Mouse (Mus musculus): ENCODE measurements around the gene Dis3l2. TPM values are rescaled to one million over a fixed set of nuclear protein-coding genes. Genes with fewer than 3 reads are reported as not detected.

Dis3l2 gene
- polyA plus RNA-seq, 1 experiment from 2014 or later: 16.6 TPM

DNA sequence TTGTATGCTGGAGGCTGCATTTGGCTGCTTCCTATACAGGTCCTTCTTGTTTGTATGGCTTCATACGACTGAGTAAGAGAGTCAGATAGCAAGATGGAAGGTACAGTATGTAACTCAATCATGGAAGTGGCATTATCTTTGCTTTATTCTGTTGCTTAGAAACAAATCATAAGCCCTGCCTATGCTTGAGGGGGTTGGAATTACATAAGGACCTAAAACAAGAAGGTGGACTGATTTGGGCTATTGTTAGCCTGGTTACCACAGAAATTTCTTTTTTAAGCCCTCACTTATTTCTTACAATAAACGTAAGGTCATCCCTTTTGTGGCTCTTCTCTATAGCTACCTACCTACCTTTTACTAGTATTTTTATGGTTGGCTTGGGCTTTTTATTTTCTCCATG is 131.4 kb downstream of the Dis3l2 start:
- no peak overlapping the region for H3K27ac ChIP-seq (ENCODE audit: low read length)
- WGBS: 46% methylated on average over 2 of the region's 2 CpGs
- no peak overlapping the region for H3K4me3 ChIP-seq (ENCODE audit: low read length)
- no peak overlapping the region for H3K4me2 ChIP-seq (ENCODE audit: low read depth, low read length)
- H3K9ac ChIP-seq (ENCODE audit: low read length): no peak overlapping the region
- ATAC-seq (replicated peaks; ENCODE audit: extremely low read depth, insufficient read depth, low FRiP score): 0 out of 2 replicates have a peak, but pooled peaks have one; percentile 37
- H3K36me3 ChIP-seq (ENCODE audit: control insufficient read depth, insufficient read depth): no peaks in the 10 kb centered on the region
- peaks cover 10% of the 10 kb centered on the region for H3K4me1 ChIP-seq (ENCODE audit: control insufficient read depth, insufficient read depth, low read length)
- H3K27me3 ChIP-seq (ENCODE audit: control insufficient read depth, insufficient read depth, low read length): no peaks in the 10 kb centered on the region
- H3K9me3 ChIP-seq (replicated peaks; ENCODE audit: control insufficient read depth, low read length): no peaks in the 10 kb centered on the region

DNA sequence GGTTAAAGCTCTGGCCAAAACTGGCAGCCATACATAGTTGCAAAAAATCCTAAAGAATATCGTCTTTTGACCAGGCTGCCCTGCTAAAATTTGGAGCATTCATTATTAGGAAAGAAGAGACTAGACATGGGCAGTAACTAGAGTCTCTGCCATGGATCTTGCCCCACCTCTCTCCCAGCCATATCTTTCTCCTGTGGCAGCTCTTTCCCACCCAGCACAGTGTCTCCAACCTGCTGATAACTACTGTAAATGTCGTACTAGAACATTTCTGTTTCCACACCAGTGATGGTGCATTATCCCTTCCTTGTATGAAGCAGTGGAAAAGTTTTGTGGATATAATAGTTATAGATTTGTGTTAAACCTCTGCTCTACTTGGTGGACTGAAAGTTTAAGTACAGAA is 147.1 kb downstream of the Dis3l2 start:
- Histone ChIP-seq H3K9ac (ENCODE audit: low read length) (no peak overlapping the region), H3K36me3 (ENCODE audit: control insufficient read depth, insufficient read depth) (no peaks in the 10 kb centered on the region), H3K4me3 (ENCODE audit: low read length) (no peak overlapping the region), H3K4me1 (ENCODE audit: control insufficient read depth, insufficient read depth, low read length) (peaks cover 3% of the 10 kb centered on the region; the same call in 1 of the 2 replicates), H3K4me2 (ENCODE audit: low read depth, low read length) (no peak overlapping the region), H3K27me3 (ENCODE audit: control insufficient read depth, insufficient read depth, low read length) (no peaks in the 10 kb centered on the region), H3K27ac (ENCODE audit: low read length) (no peak overlapping the region), H3K9me3 (replicated peaks; ENCODE audit: control insufficient read depth, low read length) (no peaks in the 10 kb centered on the region)
- no peak for ATAC-seq (replicated peaks; ENCODE audit: extremely low read depth, insufficient read depth, low FRiP score)
- 65% methylated on average over 2 of the region's 2 CpGs for WGBS

DNA sequence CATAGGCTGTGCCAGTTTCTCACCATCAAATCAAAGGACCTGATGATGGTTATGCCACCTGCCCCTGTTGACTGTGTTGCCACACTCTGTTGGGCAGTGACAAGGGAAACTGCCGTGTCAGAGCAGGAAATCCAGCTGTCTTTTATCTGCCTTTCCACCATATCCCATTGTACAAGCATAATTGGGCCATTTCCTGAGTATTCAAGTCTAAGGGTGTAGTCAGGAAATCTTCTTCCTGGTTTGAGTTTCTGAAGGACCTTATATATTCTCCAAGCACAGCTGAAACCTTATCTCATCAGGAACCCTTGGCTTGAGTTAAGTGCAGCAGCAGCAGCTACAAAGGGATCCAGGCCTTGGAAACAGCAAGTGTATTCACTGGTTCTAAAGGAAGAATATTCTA is 155.3 kb downstream of the Dis3l2 start:
- Histone ChIP-seq H3K4me1 (ENCODE audit: control insufficient read depth, insufficient read depth, low read length) (peaks cover 16% of the 10 kb centered on the region), H3K36me3 (ENCODE audit: control insufficient read depth, insufficient read depth) (peaks cover 6% of the 10 kb centered on the region), H3K9me3 (replicated peaks; ENCODE audit: control insufficient read depth, low read length) (no peaks in the 10 kb centered on the region), H3K4me2 (ENCODE audit: low read depth, low read length) (no peak overlapping the region), H3K9ac (ENCODE audit: low read length) (no peak overlapping the region), H3K27me3 (ENCODE audit: control insufficient read depth, insufficient read depth, low read length) (no peaks in the 10 kb centered on the region), H3K4me3 (ENCODE audit: low read length) (no peak overlapping the region), H3K27ac (ENCODE audit: low read length) (no peak overlapping the region)
- 58% methylated on average over 1 of the region's 1 CpGs for WGBS
- peak; percentile 58; the same call in 1 of the 2 replicates for ATAC-seq (replicated peaks; ENCODE audit: extremely low read depth, insufficient read depth, low FRiP score)

DNA sequence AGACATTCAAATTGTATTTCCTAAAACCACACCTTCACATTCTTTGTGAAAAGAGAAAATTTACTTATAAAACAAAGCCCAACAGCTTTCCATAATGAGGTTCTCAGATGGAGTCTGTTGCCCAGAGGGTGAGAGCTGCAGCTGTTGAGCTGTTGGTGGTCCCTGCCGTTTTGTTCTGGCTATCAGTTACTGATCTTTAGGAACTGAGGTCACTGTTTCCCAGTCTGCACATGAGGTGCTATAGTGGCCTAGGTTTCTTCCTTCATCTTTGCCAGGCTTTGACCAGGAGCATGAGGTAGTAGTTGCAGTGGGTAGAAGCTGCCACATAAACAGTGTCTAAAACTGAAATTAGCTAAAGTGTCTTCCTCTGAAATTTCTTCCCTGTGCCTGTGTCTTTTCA is 155.8 kb downstream of the Dis3l2 start:
- H3K27ac ChIP-seq (ENCODE audit: low read length): peak overlapping the region; percentile 61
- H3K27me3 ChIP-seq (ENCODE audit: control insufficient read depth, insufficient read depth, low read length): no peaks in the 10 kb centered on the region
- no peak overlapping the region for H3K4me2 ChIP-seq (ENCODE audit: low read depth, low read length)
- 16% methylated on average over 1 of the region's 1 CpGs for WGBS
- H3K4me1 ChIP-seq (ENCODE audit: control insufficient read depth, insufficient read depth, low read length): peaks cover 13% of the 10 kb centered on the region
- no peak overlapping the region for H3K9ac ChIP-seq (ENCODE audit: low read length)
- H3K4me3 ChIP-seq (ENCODE audit: low read length): no peak overlapping the region
- no peaks in the 10 kb centered on the region for H3K9me3 ChIP-seq (replicated peaks; ENCODE audit: control insufficient read depth, low read length)
- H3K36me3 ChIP-seq (ENCODE audit: control insufficient read depth, insufficient read depth): peaks cover 6% of the 10 kb centered on the region
- no peak for ATAC-seq (replicated peaks; ENCODE audit: extremely low read depth, insufficient read depth, low FRiP score)

DNA sequence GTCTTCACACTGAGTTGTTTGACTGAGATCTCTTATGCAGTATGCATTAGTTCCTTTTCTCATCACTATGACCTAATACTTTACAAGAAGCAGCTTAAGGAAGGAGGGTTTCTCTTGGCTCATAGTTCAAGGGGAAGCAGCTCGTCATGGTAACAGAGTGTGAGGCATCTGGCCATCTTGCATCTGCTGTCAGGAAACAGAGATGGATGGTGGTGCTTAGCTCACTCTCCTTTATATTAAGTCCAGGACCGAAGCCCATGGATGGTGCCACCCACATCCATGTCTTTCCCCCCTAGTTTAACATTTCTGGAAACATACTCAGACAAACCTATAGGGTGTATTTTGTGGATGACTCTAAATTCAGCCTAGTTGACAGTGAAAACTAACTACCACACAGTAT is 170.1 kb downstream of the Dis3l2 start:
- Histone ChIP-seq H3K36me3 (ENCODE audit: control insufficient read depth, insufficient read depth) (0 out of 2 replicates have a peak, but pooled peaks cover 3% of the 10 kb centered on the region), H3K27ac (ENCODE audit: low read length) (no peak overlapping the region), H3K27me3 (ENCODE audit: control insufficient read depth, insufficient read depth, low read length) (no peaks in the 10 kb centered on the region), H3K4me2 (ENCODE audit: low read depth, low read length) (no peak overlapping the region), H3K9me3 (replicated peaks; ENCODE audit: control insufficient read depth, low read length) (no peaks in the 10 kb centered on the region), H3K4me1 (ENCODE audit: control insufficient read depth, insufficient read depth, low read length) (no peaks in the 10 kb centered on the region), H3K9ac (ENCODE audit: low read length) (no peak overlapping the region), H3K4me3 (ENCODE audit: low read length) (no peak overlapping the region)
- WGBS: 64% methylated on average over 2 of the region's 2 CpGs
- no peak for ATAC-seq (replicated peaks; ENCODE audit: extremely low read depth, insufficient read depth, low FRiP score)

DNA sequence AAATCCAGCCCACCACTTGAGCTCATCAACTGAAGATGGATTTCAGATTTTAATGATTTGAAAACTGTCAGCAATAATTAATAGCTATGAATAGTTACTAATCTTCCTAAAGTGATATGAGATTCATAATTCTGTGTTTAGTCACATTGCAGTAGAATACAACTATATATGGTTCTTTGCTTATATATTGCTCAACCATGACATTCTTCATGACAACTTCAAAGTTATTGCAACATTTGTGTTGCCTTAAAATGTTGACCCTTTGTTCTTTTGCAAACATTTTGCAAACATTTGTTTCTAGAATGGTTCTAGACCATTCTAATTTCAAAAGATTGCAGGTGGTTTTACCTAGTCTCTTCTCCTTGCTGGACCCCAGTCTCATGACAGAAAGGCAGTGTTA is 175.1 kb downstream of the Dis3l2 start:
- Histone ChIP-seq H3K9ac (ENCODE audit: low read length) (no peak overlapping the region), H3K4me1 (ENCODE audit: control insufficient read depth, insufficient read depth, low read length) (no peaks in the 10 kb centered on the region), H3K27me3 (ENCODE audit: control insufficient read depth, insufficient read depth, low read length) (no peaks in the 10 kb centered on the region), H3K4me3 (ENCODE audit: low read length) (no peak overlapping the region), H3K27ac (ENCODE audit: low read length) (no peak overlapping the region), H3K4me2 (ENCODE audit: low read depth, low read length) (no peak overlapping the region), H3K36me3 (ENCODE audit: control insufficient read depth, insufficient read depth) (0 out of 2 replicates have a peak, but pooled peaks cover 3% of the 10 kb centered on the region), H3K9me3 (replicated peaks; ENCODE audit: control insufficient read depth, low read length) (no peaks in the 10 kb centered on the region)
- no peak for ATAC-seq (replicated peaks; ENCODE audit: extremely low read depth, insufficient read depth, low FRiP score)

DNA sequence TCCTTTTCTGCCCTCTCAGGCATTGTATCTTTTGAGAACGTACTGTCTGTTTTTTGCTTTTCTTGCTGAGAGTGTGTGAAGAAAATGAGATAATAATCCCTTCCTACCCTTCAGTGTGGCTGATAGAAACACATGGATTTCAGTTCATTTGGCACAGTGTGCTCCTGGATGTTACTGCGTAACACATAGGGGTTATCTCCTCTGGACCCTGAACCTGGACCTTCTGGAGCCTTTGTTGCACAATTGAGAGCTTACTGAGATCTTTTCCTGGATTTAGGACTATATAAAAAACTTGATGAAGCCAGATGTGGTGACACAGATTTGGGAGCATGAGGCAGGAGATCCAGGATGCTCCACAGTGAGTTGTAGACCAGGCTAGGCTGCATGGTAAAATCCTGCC is 175.9 kb downstream of the Dis3l2 start:
- H3K4me1 ChIP-seq (ENCODE audit: control insufficient read depth, insufficient read depth, low read length): no peaks in the 10 kb centered on the region
- H3K27me3 ChIP-seq (ENCODE audit: control insufficient read depth, insufficient read depth, low read length): no peaks in the 10 kb centered on the region
- 93% methylated on average over 2 of the region's 2 CpGs for WGBS
- no peak overlapping the region for H3K4me3 ChIP-seq (ENCODE audit: low read length)
- 0 out of 2 replicates have a peak, but pooled peaks cover 3% of the 10 kb centered on the region for H3K36me3 ChIP-seq (ENCODE audit: control insufficient read depth, insufficient read depth)
- H3K4me2 ChIP-seq (ENCODE audit: low read depth, low read length): no peak overlapping the region
- H3K9ac ChIP-seq (ENCODE audit: low read length): no peak overlapping the region
- no peak overlapping the region for H3K27ac ChIP-seq (ENCODE audit: low read length)
- H3K9me3 ChIP-seq (replicated peaks; ENCODE audit: control insufficient read depth, low read length): no peaks in the 10 kb centered on the region
- ATAC-seq (replicated peaks; ENCODE audit: extremely low read depth, insufficient read depth, low FRiP score): no peak

DNA sequence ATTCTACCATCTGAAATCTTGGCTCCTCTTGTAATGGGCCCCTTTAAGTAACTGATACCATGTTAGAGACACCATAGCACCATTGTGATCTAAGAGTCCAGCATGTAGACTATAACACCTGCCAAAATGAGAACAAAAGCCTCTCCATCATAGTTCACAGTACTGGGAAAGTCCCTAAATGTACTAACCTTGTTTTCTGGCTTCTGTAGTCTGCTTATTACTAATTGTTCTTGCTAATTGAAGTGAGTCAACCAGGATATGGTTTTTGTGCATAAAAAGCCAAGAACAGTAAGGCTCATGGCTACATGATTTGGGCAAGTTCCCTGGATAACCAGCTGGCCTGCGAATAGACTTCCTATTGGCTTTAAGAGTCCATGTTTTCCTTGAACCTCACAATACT is 183.5 kb downstream of the Dis3l2 start:
- ATAC-seq (replicated peaks; ENCODE audit: extremely low read depth, insufficient read depth, low FRiP score): no peak
- 96% methylated on average over 1 of the region's 1 CpGs for WGBS

DNA sequence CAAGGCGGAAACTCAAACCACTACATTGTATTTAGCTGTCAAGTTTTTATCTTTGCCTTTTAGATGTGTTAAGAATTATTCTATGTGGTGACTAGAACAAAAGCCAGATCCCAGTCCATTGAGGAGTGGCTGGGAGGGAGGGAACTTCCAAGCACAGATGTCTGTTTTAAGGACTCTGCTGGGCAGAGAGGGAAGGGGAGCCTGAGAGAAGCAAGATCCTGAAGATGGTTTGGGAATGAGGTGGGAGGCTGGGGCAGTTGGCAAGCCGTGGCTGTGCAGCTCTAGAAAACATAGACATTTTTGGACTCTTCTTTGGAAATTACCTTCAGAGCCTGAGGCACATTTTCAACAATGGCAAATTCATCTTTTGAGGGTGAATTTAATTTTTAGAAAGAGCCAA is 208.9 kb downstream of the Dis3l2 start:
- no peak overlapping the region for H3K4me2 ChIP-seq (ENCODE audit: low read depth, low read length)
- WGBS: 53% methylated on average over 2 of the region's 2 CpGs
- H3K27ac ChIP-seq (ENCODE audit: low read length): no peak overlapping the region
- ATAC-seq (replicated peaks; ENCODE audit: extremely low read depth, insufficient read depth, low FRiP score): no peak
- H3K4me1 ChIP-seq (ENCODE audit: control insufficient read depth, insufficient read depth, low read length): peaks cover 3% of the 10 kb centered on the region; the same call in 1 of the 2 replicates
- no peak overlapping the region for H3K4me3 ChIP-seq (ENCODE audit: low read length)
- no peaks in the 10 kb centered on the region for H3K36me3 ChIP-seq (ENCODE audit: control insufficient read depth, insufficient read depth)
- H3K9me3 ChIP-seq (replicated peaks; ENCODE audit: control insufficient read depth, low read length): no peaks in the 10 kb centered on the region
- H3K9ac ChIP-seq (ENCODE audit: low read length): no peak overlapping the region
- no peaks in the 10 kb centered on the region for H3K27me3 ChIP-seq (ENCODE audit: control insufficient read depth, insufficient read depth, low read length)

More for the DNA sequence above, 183.5 kb downstream of the Dis3l2 start:
- Histone ChIP-seq H3K4me2 (ENCODE audit: low read depth, low read length) (no peak overlapping the region), H3K9ac (ENCODE audit: low read length) (no peak overlapping the region), H3K4me1 (ENCODE audit: control insufficient read depth, insufficient read depth, low read length) (no peaks in the 10 kb centered on the region), H3K27ac (ENCODE audit: low read length) (no peak overlapping the region), H3K27me3 (ENCODE audit: control insufficient read depth, insufficient read depth, low read length) (no peaks in the 10 kb centered on the region), H3K36me3 (ENCODE audit: control insufficient read depth, insufficient read depth) (no peaks in the 10 kb centered on the region), H3K9me3 (replicated peaks; ENCODE audit: control insufficient read depth, low read length) (no peaks in the 10 kb centered on the region), H3K4me3 (ENCODE audit: low read length) (no peak overlapping the region)

All from heart, embryonic 16.5 days (tissue).